Mouse (Mus musculus) lung, postnatal 0 days (tissue): Measurements from ENCODE around the gene Slc25a43.

Source experiments
- CTCF ChIP-seq: IDR thresholded peaks from 2 replicates; pipeline ENCODE4 v1.5.1; 2016; ENCODE audit warnings: antibody characterized with exemption, mild to moderate bottlenecking
- EP300 ChIP-seq: IDR thresholded peaks from 2 replicates; pipeline ENCODE4 v1.6.1; 2016; ENCODE audit warnings: antibody characterized with exemption, mild to moderate bottlenecking, control low read depth

DNA sequence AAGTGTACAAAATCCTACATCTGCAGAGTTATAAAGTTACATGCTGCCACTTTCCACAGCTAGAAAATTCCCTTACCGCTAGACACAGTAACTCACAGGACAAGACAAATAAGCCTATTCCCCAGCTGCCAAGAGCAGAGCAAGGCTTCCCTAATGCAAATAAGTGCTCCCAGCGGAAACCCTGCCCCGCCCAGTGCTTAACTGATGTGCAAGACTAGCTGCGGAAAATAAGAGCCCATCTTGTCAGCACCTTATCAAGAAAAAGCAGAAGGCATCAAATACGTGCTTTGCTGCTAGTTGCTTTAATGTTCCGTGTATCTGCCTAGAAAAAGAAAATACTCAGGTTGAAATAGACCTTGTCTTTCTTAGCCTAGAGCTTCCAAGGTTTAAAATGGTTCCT, 2.2 kb upstream of the Slc25a43 start:
- no peak for TF ChIP-seq CTCF
- no peak for TF ChIP-seq EP300
